Mouse (Mus musculus) heart, postnatal 0 days (tissue): ENCODE results near the gene Oas1d. TPM values are rescaled to one million over a fixed set of nuclear protein-coding genes. Genes with fewer than 3 reads are reported as not detected.
"Not testable (repeated sequence)": the region's sequence is repeated elsewhere in the genome, so short reads cannot be mapped to it uniquely, and the experiment has no call there.

Experiments used
- ATAC-seq: fragments of 200-750 bp; cut with Nextera tagmentation; 2 replicates; pipeline ENCODE4 v1.8.0; 2017; ENCODE audit warnings: low read depth, moderate number of reproducible peaks, moderate library complexity; ENCODE audit not compliant: insufficient read depth
- DNase-seq: peaks from one replicate; pipeline ENCODE4 v3.0.0-alpha.2; 2016; ENCODE audit warnings: low spot score
- H3K27ac ChIP-seq: fragments of 300-500 bp; sonication (generic); 2 replicates; pipeline ENCODE4 v1.5.1; 2014; ENCODE audit warnings: low read depth, mild to moderate bottlenecking
- H3K27me3 ChIP-seq: fragments of 300-500 bp; sonication (generic); 2 replicates; pipeline ENCODE4 v1.6.1; 2014; ENCODE audit warnings: low read length, mixed read lengths; ENCODE audit not compliant: control insufficient read depth, insufficient read depth
- H3K36me3 ChIP-seq: fragments of 300-500 bp; sonication (generic); replicated peaks from 2 replicates; pipeline ENCODE4 v1.6.1; 2014; ENCODE audit warnings: low read length, mixed read lengths; ENCODE audit not compliant: control insufficient read depth, insufficient read depth
- H3K4me1 ChIP-seq: fragments of 300-500 bp; sonication (generic); 2 replicates; pipeline ENCODE4 v1.6.1; 2014; ENCODE audit warnings: antibody characterized with exemption; ENCODE audit not compliant: control insufficient read depth, insufficient read depth
- H3K4me2 ChIP-seq: fragments of 300-500 bp; sonication (generic); 2 replicates; pipeline ENCODE4 v1.6.1; 2014; ENCODE audit warnings: low read depth, mild to moderate bottlenecking, low read length, moderate library complexity
- H3K4me3 ChIP-seq: fragments of 300-500 bp; sonication (generic); 2 replicates; pipeline ENCODE4 v1.5.1; 2014; ENCODE audit warnings: low read depth, low read length
- H3K9ac ChIP-seq: fragments of 300-500 bp; sonication (generic); replicated peaks from 2 replicates; pipeline ENCODE4 v1.6.1; 2014; ENCODE audit warnings: low read depth, low read length, mixed read lengths
- H3K9me3 ChIP-seq: fragments of 300-500 bp; sonication (generic); replicated peaks from 2 replicates; pipeline ENCODE4 v1.6.1; 2016; ENCODE audit warnings: low read length; ENCODE audit not compliant: control insufficient read depth
- CTCF ChIP-seq: IDR thresholded peaks from 2 replicates; pipeline ENCODE4 v1.5.1; 2016; ENCODE audit warnings: antibody characterized with exemption, control low read depth, low read depth
- EP300 ChIP-seq: IDR thresholded peaks from 2 replicates; pipeline ENCODE4 v1.6.1; 2016; ENCODE audit warnings: antibody characterized with exemption, low read depth
- WGBS: fragments of 180-500 bp; shearing (Covaris S2); extraction: QIAGEN DNeasy Blood & Tissue Kit; methylation state at CpG from one replicate; pipeline ENCODE4 v1.1.7; 2014; 5-methylcytosine and 5-hydroxymethylcytosine counted together
- polyA plus RNA-seq: library from polyadenylated mRNA; unstranded; fragments of >200 nt; fragmentation: Nextera tagmentation; extraction: Ambion mirVana; gene quantifications from 2 replicates; pipeline ENCODE4 v1.2.1, GENCODE M21; 2015
- total RNA-seq: library from RNA; depleted of rRNA; stranded (reverse); fragments of >200 nt; gene quantifications from 2 replicates; pipeline ENCODE4 v1.2.3, GENCODE M21; 2014; ENCODE audit warnings: low replicate concordance

Oas1d gene
- total and polyA plus RNA-seq, 2 experiments from 2014 or later, result not detected

- H3K27ac ChIP-seq, DNase-seq, H3K36me3 ChIP-seq, H3K9ac ChIP-seq, H3K9me3 ChIP-seq, H3K4me3 ChIP-seq, H3K4me2 ChIP-seq, H3K4me1 ChIP-seq, H3K27me3 ChIP-seq, ATAC-seq: not testable (repeated sequence)
- WGBS, result 43% methylated on average over 2 of the region's 2 CpGs
These were observed 35.5 kb upstream of the Oas1d start for GRCm38 (mm10) chr5:120878803-120879202.

GRCm38 (mm10) chr5:120881681-120882080 is 32.7 kb upstream of the Oas1d start:
- ATAC-seq, H3K4me1 ChIP-seq, DNase-seq, H3K4me3 ChIP-seq, H3K27me3 ChIP-seq, H3K9me3 ChIP-seq, H3K4me2 ChIP-seq, H3K9ac ChIP-seq, H3K27ac ChIP-seq, H3K36me3 ChIP-seq: not testable (repeated sequence)
- 83% methylated on average over 6 of the region's 6 CpGs for WGBS

- ATAC-seq, H3K4me1 ChIP-seq: not testable (repeated sequence)
These were observed 26.9 kb upstream of the Oas1d start, which contains the start of gene Oas1g for GRCm38 (mm10) chr5:120887413-120887812. Gene Oas1g (minus strand): TSS chr5:120887613.

GRCm38 (mm10) chr5:120887831-120888230 is 26.5 kb upstream of the Oas1d start:
- Histone ChIP-seq H3K4me2 (no peak overlapping the region), H3K36me3 (no peaks in the 10 kb centered on the region), H3K27ac (no peak overlapping the region), H3K4me1 (no peaks in the 10 kb centered on the region), H3K9me3 (no peaks in the 10 kb centered on the region), H3K9ac (no peak overlapping the region), H3K27me3 (no peaks in the 10 kb centered on the region), H3K4me3 (no peak overlapping the region)
- ATAC-seq (no peak), DNase-seq (no peak)
- TF ChIP-seq EP300, result no peak
- TF ChIP-seq CTCF, result no peak
- WGBS, result 39% methylated on average over 6 of the region's 6 CpGs

More at GRCm38 (mm10) chr5:120887413-120887812, 26.9 kb upstream of the Oas1d start, which contains the start of gene Oas1g:
- not testable (repeated sequence) for H3K9me3 ChIP-seq, H3K36me3 ChIP-seq, H3K27me3 ChIP-seq, H3K4me3 ChIP-seq, DNase-seq, H3K9ac ChIP-seq, H3K4me2 ChIP-seq, H3K27ac ChIP-seq
- whole genome bisulfite sequencing, result 15% methylated on average over 5 of the region's 9 CpGs

- H3K9ac ChIP-seq, H3K27me3 ChIP-seq, H3K27ac ChIP-seq, H3K4me2 ChIP-seq, H3K36me3 ChIP-seq, H3K4me1 ChIP-seq, DNase-seq, H3K4me3 ChIP-seq, ATAC-seq, H3K9me3 ChIP-seq: not testable (repeated sequence)
- 26% methylated on average over 4 of the region's 4 CpGs for WGBS
These were observed 26.0 kb upstream of the Oas1d start for GRCm38 (mm10) chr5:120888294-120888815.

- no peaks in the 10 kb centered on the region for H3K4me1 ChIP-seq
- H3K9ac ChIP-seq, result no peak overlapping the region
- no peak overlapping the region for H3K27ac ChIP-seq
- no peaks in the 10 kb centered on the region for H3K36me3 ChIP-seq
- no peak overlapping the region for H3K4me3 ChIP-seq
- no peaks in the 10 kb centered on the region for H3K27me3 ChIP-seq
- DNase-seq, result no peak
- no peak overlapping the region for H3K4me2 ChIP-seq
- H3K9me3 ChIP-seq, result no peaks in the 10 kb centered on the region
- WGBS, result 59% methylated on average over 2 of the region's 2 CpGs
- ATAC-seq, result no peak
- no peak for TF ChIP-seq EP300
- TF ChIP-seq CTCF, result no peak
These were observed 24.3 kb upstream of the Oas1d start for GRCm38 (mm10) chr5:120890026-120890425.
